10 mouse cellular contexts compared by ENCODE assay signal in genomic region chr9:70942686-70943333, GRCm38 (mm10). TPM values are rescaled to one million over a fixed set of nuclear protein-coding genes. Genes with fewer than 3 reads are reported as not detected.
DNase-seq lines count a peak whose midpoint lies in the region; ATAC-seq lines count a peak whose summit lies in the region.
"Had no signal": no experiment of that assay in that cellular context is flagged by ENCODE, and none has a peak within 500 bp of the region (broad histone marks: within the 10 kb centered on the region; RNA-seq: fewer than 3 reads in every experiment).

No protein-coding gene starts in this region.

- no peaks in the 10 kb centered on the region for H3K27me3 ChIP-seq in kidney, embryonic 15.5 days
- H3K27me3 ChIP-seq in kidney, embryonic 16.5 days (ENCODE audit: insufficient read depth, low read length) = no peaks in the 10 kb centered on the region
- H3K27me3 ChIP-seq in heart, embryonic 15.5 days = no peaks in the 10 kb centered on the region
- H3K27me3 ChIP-seq: hindbrain, embryonic 15.5 days; midbrain, embryonic 12.5 days had no signal

- H3K36me3 ChIP-seq in kidney, embryonic 15.5 days = no peaks in the 10 kb centered on the region
- H3K36me3 ChIP-seq in kidney, embryonic 16.5 days (ENCODE audit: insufficient read depth, low read length) = no peaks in the 10 kb centered on the region
- no peaks in the 10 kb centered on the region for H3K36me3 ChIP-seq in heart, embryonic 15.5 days
- H3K36me3 ChIP-seq: hindbrain, embryonic 15.5 days; midbrain, embryonic 12.5 days had no signal

- 69% methylated on average over 9 of the region's 9 CpGs for WGBS in kidney, embryonic 15.5 days
- WGBS in kidney, embryonic 16.5 days = 66% methylated on average over 9 of the region's 9 CpGs
- WGBS in heart, embryonic 15.5 days = 49% methylated on average over 9 of the region's 9 CpGs

- H3K9ac ChIP-seq in kidney, embryonic 15.5 days = no peak overlapping the region
- no peak overlapping the region for H3K9ac ChIP-seq in kidney, embryonic 16.5 days (replicated peaks; ENCODE audit: low read length)
- no peak overlapping the region for H3K9ac ChIP-seq in heart, embryonic 15.5 days
- H3K9ac ChIP-seq: hindbrain, embryonic 15.5 days; midbrain, embryonic 12.5 days had no signal

- no peaks in the 10 kb centered on the region for H3K9me3 ChIP-seq in kidney, embryonic 15.5 days (replicated peaks)
- no peaks in the 10 kb centered on the region for H3K9me3 ChIP-seq in kidney, embryonic 16.5 days (ENCODE audit: low read length)
- no peaks in the 10 kb centered on the region for H3K9me3 ChIP-seq in heart, embryonic 15.5 days (replicated peaks)
- H3K9me3 ChIP-seq: hindbrain, embryonic 15.5 days; midbrain, embryonic 12.5 days had no signal

- ATAC-seq in kidney, embryonic 15.5 days (replicated peaks; ENCODE audit: low FRiP score) = no peak
- no peak for ATAC-seq in kidney, embryonic 16.5 days (ENCODE audit: low FRiP score, low TSS enrichment)
- peak; percentile 83 for ATAC-seq in heart, embryonic 15.5 days (replicated peaks; ENCODE audit: insufficient number of reproducible peaks, insufficient read depth, low FRiP score, low read depth)

- no peak overlapping the region for H3K4me2 ChIP-seq in kidney, embryonic 15.5 days
- H3K4me2 ChIP-seq in kidney, embryonic 16.5 days (replicated peaks; ENCODE audit: low read depth, low read length) = no peak overlapping the region
- H3K4me2 ChIP-seq in heart, embryonic 15.5 days = no peak overlapping the region
- H3K4me2 ChIP-seq: hindbrain, embryonic 15.5 days; midbrain, embryonic 12.5 days had no signal

- H3K4me1 ChIP-seq in kidney, embryonic 15.5 days = peaks cover 14% of the 10 kb centered on the region; the same call in 1 of the 2 replicates
- H3K4me1 ChIP-seq in kidney, embryonic 16.5 days (ENCODE audit: insufficient read depth, low read length) = 0 out of 2 replicates have a peak, but pooled peaks cover 6% of the 10 kb centered on the region
- H3K4me1 ChIP-seq in heart, embryonic 15.5 days (replicated peaks) = peaks cover 6% of the 10 kb centered on the region; the same call in 1 of the 2 replicates
- H3K4me1 ChIP-seq: hindbrain, embryonic 15.5 days; midbrain, embryonic 12.5 days had no signal

- DNase-seq in adrenal gland, postnatal 14 days = peak; percentile 46
- DNase-seq in monocyte, adult 2 months (ENCODE audit: low read depth in 1 of 2, low spot score in 2 of 2) = peak; percentile 69 to 72
- no peak for DNase-seq in ovary, adult 18-20 months (ENCODE audit: low spot score)
- no peak for DNase-seq in right cerebral cortex, adult 18-20 months
- no peak for DNase-seq in testis, postnatal 10 days (ENCODE audit: low spot score)

- no peak overlapping the region for H3K4me3 ChIP-seq in kidney, embryonic 15.5 days (replicated peaks)
- H3K4me3 ChIP-seq in kidney, embryonic 16.5 days (ENCODE audit: low read length) = no peak overlapping the region
- no peak overlapping the region for H3K4me3 ChIP-seq in heart, embryonic 15.5 days
- H3K4me3 ChIP-seq: hindbrain, embryonic 15.5 days; midbrain, embryonic 12.5 days had no signal

- 0 out of 2 replicates have a peak overlapping the region, but pooled peaks have one; percentile 22 for H3K27ac ChIP-seq in kidney, embryonic 15.5 days
- H3K27ac ChIP-seq in kidney, embryonic 16.5 days (ENCODE audit: low read length) = no peak overlapping the region
- H3K27ac ChIP-seq in heart, embryonic 15.5 days = no peak overlapping the region
- H3K27ac ChIP-seq: hindbrain, embryonic 15.5 days; midbrain, embryonic 12.5 days had no signal

RNA-seq across cellular contexts. Expression of gene Lipc, which starts 9.2 kb away (rescaled TPM):
- polyA plus RNA-seq in kidney, embryonic 15.5 days (2015; fragmentation: Nextera tagmentation; extraction: Ambion mirVana) = 0.80 and 1.1 TPM in 2 replicates
- polyA plus RNA-seq in kidney, embryonic 16.5 days (2015; fragmentation: Nextera tagmentation; extraction: Ambion mirVana) = 0.89 and 2.4 TPM in 2 replicates
- total RNA-seq in adrenal gland, postnatal 14 days (2021) = 1.4 and 32.7 TPM in 2 replicates
- 0.23 and 0.49 TPM in 2 replicates for polyA plus RNA-seq in heart, embryonic 15.5 days (2015; fragmentation: Nextera tagmentation; extraction: Ambion mirVana)
- polyA plus RNA-seq: hindbrain, embryonic 15.5 days; midbrain, embryonic 12.5 days had no signal

Comparison
In these comparisons a context has a peak if more than half of its experiments do, and no peak if none do; other contexts are left out.
1. DNase-seq: peak in adrenal gland, postnatal 14 days (single experiment) and monocyte, adult 2 months (2 of 2); none in ovary, adult 18-20 months (single experiment), right cerebral cortex, adult 18-20 months (single experiment) and testis, postnatal 10 days (single experiment).